Mouse (Mus musculus) left cerebral cortex, adult 2 months (tissue): Measurements from ENCODE around the gene Dnmt3c. TPM values are rescaled to one million over a fixed set of nuclear protein-coding genes. Genes with fewer than 3 reads are reported as not detected.

Source experiments
- DNase-seq, 2 experiments: peaks; one replicate each; pipeline ENCODE4 v3.0.0; 2021 to 2022; ENCODE audit warnings: low spot score in 2 of 2, mixed read lengths in 1 of 2; ENCODE audit errors: extremely low spot score in 1 of 2
- H3K27ac ChIP-seq: fragments of 200-600 bp; 2 replicates; pipeline ENCODE4 v1.8.1; 2022
- H3K4me3 ChIP-seq: fragments of 200-600 bp; 2 replicates; pipeline ENCODE4 v1.8.1; 2022
- CTCF ChIP-seq: fragments of 200-600 bp; IDR thresholded peaks from 2 replicates; pipeline ENCODE4 v1.8.1; 2022; ENCODE audit warnings: antibody characterized with exemption, mild to moderate bottlenecking, moderate library complexity
- intact Hi-C: fragments of 180-260 bp; cut with DNase I; formaldehyde crosslinking; loops from one replicate; pipeline ENCODE4 v1.15.1; 2025
- total RNA-seq, 2 experiments: library from RNA; stranded (reverse); gene quantifications; 2 replicates each; pipeline ENCODE4 v1.2.3; 2021

The Dnmt3c gene
- total RNA-seq, 2 experiments from 2014 or later: 0.16 TPM; not detected in 1

DNA sequence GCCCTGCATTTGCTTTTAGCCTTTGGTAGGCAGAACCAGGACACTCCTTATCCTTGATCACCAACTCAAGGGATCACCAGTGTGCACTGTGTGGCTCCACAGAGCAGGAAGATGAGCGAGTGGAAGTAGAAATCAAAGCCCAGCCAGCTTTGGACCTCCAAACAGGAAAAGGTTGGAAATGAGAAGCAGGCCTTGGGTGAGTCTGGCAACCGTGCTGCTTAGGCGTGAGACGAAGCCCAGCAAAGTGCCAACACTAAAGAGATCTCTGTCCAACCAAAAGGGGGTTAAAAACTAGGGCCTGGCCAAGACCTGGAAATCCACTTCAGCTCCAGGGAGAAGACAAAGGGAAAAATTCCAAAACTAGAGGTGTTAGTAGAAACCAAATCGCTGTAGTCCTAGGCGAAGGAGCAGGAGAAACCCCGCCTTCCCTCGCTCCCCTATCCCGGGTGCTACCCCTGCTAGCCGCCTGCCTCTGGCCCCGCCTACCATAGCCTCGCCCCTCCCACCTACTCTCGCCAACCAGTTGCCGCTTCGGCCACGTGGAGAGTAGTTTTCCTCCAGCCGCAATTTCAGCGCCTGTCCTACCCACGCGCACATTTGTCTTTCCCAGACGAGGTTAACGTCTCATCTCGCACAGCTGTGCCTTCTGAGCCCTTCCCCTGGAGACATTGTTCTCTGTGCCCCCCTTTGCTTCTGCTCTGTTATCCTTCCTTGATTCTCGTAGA, 82.3 kb downstream of the Dnmt3c start:
- TF ChIP-seq CTCF: no peak
- Histone ChIP-seq H3K27ac (no peak overlapping the region), H3K4me3 (peak overlapping the region; percentile 17)
- intact Hi-C loops: no loop called here
- DNase-seq: peak; percentile 53 to 63

Other genes with a start within 250 kb of the Dnmt3c start
- gene 4930404H24Rik, start 203.9 kb upstream of the Dnmt3c start, total RNA-seq: not detected
- 10 to 100 TPM; 45.0 to 51.3 TPM for gene Nol4l, start 166.7 kb upstream of the Dnmt3c start, total RNA-seq
- gene Commd7, start 63.9 kb upstream of the Dnmt3c start, total RNA-seq: 10 to 100 TPM; 26.2 to 27.1 TPM
- 1 to 10 TPM; 1.1 to 1.6 TPM for gene Dnmt3b, start 47.2 kb upstream of the Dnmt3c start, total RNA-seq
- 10 to 100 TPM; 76.5 to 83.6 TPM for gene Mapre1, start 44.6 kb downstream of the Dnmt3c start, total RNA-seq
- gene Efcab8, start 83.3 kb downstream of the Dnmt3c start, total RNA-seq: under 1 TPM; 0.16 to 0.38 TPM
- not detected for gene Sun5, start 174.4 kb downstream of the Dnmt3c start, total RNA-seq
- not detected for gene Bpifb2, start 178.4 kb downstream of the Dnmt3c start, total RNA-seq
- gene Bpifb6, start 203.7 kb downstream of the Dnmt3c start, total RNA-seq: not detected
- not detected for gene Bpifb3, start 221.6 kb downstream of the Dnmt3c start, total RNA-seq
- gene Bpifb4, start 241.6 kb downstream of the Dnmt3c start, total RNA-seq: not detected